In genomic region chr7:44883036-44883435, GRCm38 (mm10) we compare ENCODE assay signal across 12 mouse cellular contexts. TPM values are rescaled to one million over a fixed set of nuclear protein-coding genes. Genes with fewer than 3 reads are reported as not detected.
A peak's percentile ranks its signal among the peaks of the same experiment; 100 is the strongest.
DNase-seq lines count a peak whose midpoint lies in the region.
"Had no signal": no experiment of that assay in that cellular context is flagged by ENCODE, and none has a peak within 500 bp of the region (broad histone marks: within the 10 kb centered on the region; RNA-seq: fewer than 3 reads in every experiment).

No protein-coding gene starts in this region.

- DNase-seq in adrenal gland, adult 2 months: peak; percentile 78
- no peak for DNase-seq in adrenal gland, adult 18-20 months (ENCODE audit: low spot score in 2 of 2)
- peak; percentile 64 for DNase-seq in adrenal gland, postnatal 10 days
- peak; percentile 62 for DNase-seq in adrenal gland, postnatal 25 days
- DNase-seq in thymus, postnatal 10 days (ENCODE audit: low spot score in 2 of 2): no peak
- no peak for DNase-seq in kidney, adult 9 months
- DNase-seq in lung, postnatal 14 days: no peak
- DNase-seq: cerebellum, adult 11-12 months; cerebellum, adult 2 months; cerebellum, adult 9-10 months; cerebellum, postnatal 25 days; forebrain, postnatal 0 days had no signal

RNA-seq across cellular contexts. Expression of gene Med25, which starts 9.5 kb away (rescaled TPM):
- total RNA-seq in adrenal gland, adult 2 months (2021): 100 to 1,000 TPM in 1 of 2 experiments, 10 to 100 TPM in 1; 80.8 to 105 TPM
- 635 and 723 TPM in 2 replicates for polyA plus RNA-seq in adrenal gland, adult 2 months (2012; rRNA removed)
- total RNA-seq in adrenal gland, adult 18-20 months (2021): 10 to 100 TPM; 75.2 to 90.9 TPM
- total RNA-seq in adrenal gland, postnatal 10 days (2021): 10 to 100 TPM; 73.7 to 83.7 TPM
- 93.7 and 103 TPM in 2 replicates for total RNA-seq in adrenal gland, postnatal 25 days (2021)

RNA-seq across cellular contexts. Expression of gene Fuz, which starts 12.8 kb away (rescaled TPM):
- 10 to 100 TPM; 24.2 to 28.0 TPM for total RNA-seq in adrenal gland, adult 2 months (2021)
- 203 and 213 TPM in 2 replicates for polyA plus RNA-seq in adrenal gland, adult 2 months (2012; rRNA removed)
- 10 to 100 TPM; 24.1 to 28.3 TPM for total RNA-seq in adrenal gland, adult 18-20 months (2021)
- 10 to 100 TPM; 19.5 to 24.8 TPM for total RNA-seq in adrenal gland, postnatal 10 days (2021)
- total RNA-seq in adrenal gland, postnatal 25 days (2021): 37.4 and 37.8 TPM in 2 replicates

RNA-seq across cellular contexts. Expression of gene Ptov1, which starts 13.4 kb away (rescaled TPM):
- total RNA-seq in adrenal gland, adult 2 months (2021): 100 to 1,000 TPM; 227 TPM
- polyA plus RNA-seq in adrenal gland, adult 2 months (2012; rRNA removed): 492 and 493 TPM in 2 replicates
- total RNA-seq in adrenal gland, adult 18-20 months (2021): 100 to 1,000 TPM; 232 to 253 TPM
- 100 to 1,000 TPM; 239 to 266 TPM for total RNA-seq in adrenal gland, postnatal 10 days (2021)
- total RNA-seq in adrenal gland, postnatal 25 days (2021): 309 and 326 TPM in 2 replicates

RNA-seq across cellular contexts. Expression of gene Pnkp, which starts 26.1 kb away (rescaled TPM):
- 10 to 100 TPM; 36.3 to 42.8 TPM for total RNA-seq in adrenal gland, adult 2 months (2021)
- polyA plus RNA-seq in adrenal gland, adult 2 months (2012; rRNA removed): 79.5 and 90.0 TPM in 2 replicates
- 10 to 100 TPM; 33.8 to 40.8 TPM for total RNA-seq in adrenal gland, adult 18-20 months (2021)
- total RNA-seq in adrenal gland, postnatal 10 days (2021): 10 to 100 TPM; 37.6 to 38.6 TPM
- 53.2 and 55.8 TPM in 2 replicates for total RNA-seq in adrenal gland, postnatal 25 days (2021)

RNA-seq across cellular contexts. Expression of gene Tbc1d17, which starts 34.2 kb away (rescaled TPM):
- total RNA-seq in adrenal gland, adult 2 months (2021): 10 to 100 TPM; 51.0 to 72.6 TPM
- polyA plus RNA-seq in adrenal gland, adult 2 months (2012; rRNA removed): 180 and 223 TPM in 2 replicates
- 10 to 100 TPM; 48.1 to 60.2 TPM for total RNA-seq in adrenal gland, adult 18-20 months (2021)
- total RNA-seq in adrenal gland, postnatal 10 days (2021): 10 to 100 TPM; 61.9 to 73.1 TPM
- 62.1 and 88.5 TPM in 2 replicates for total RNA-seq in adrenal gland, postnatal 25 days (2021)

Comparison
In these comparisons a context has a peak if more than half of its experiments do, and no peak if none do; other contexts are left out.
1. DNase-seq: peak in adrenal gland, adult 2 months (single experiment), adrenal gland, postnatal 10 days (single experiment) and adrenal gland, postnatal 25 days (single experiment); none in adrenal gland, adult 18-20 months (0 of 2), thymus, postnatal 10 days (0 of 2), kidney, adult 9 months (single experiment) and lung, postnatal 14 days (single experiment).